Mouse (Mus musculus) hindbrain, embryonic 14.5 days (tissue): ENCODE measurements at regions not wholly inside any gene's neighbourhood (a gene's known extent, or its start where the extent isn't known, plus 50 kb on each side); places are given as distances from the start of the nearest gene placed in this dataset.

Source experiments
- ATAC-seq: fragments of 200-750 bp; cut with Nextera tagmentation; 2 replicates; pipeline ENCODE4 v1.8.0; 2017; ENCODE audit warnings: moderate number of reproducible peaks, mild to moderate bottlenecking, moderate TSS enrichment, moderate library complexity; ENCODE audit not compliant: low FRiP score
- DNase-seq: peaks from one replicate; pipeline ENCODE4 v3.0.0-alpha.2; 2015; ENCODE audit warnings: low spot score
- H3K27ac ChIP-seq: fragments of 300-500 bp; sonication (generic); 2 replicates; pipeline ENCODE4 v1.5.1; 2014; ENCODE audit warnings: mild to moderate bottlenecking, moderate library complexity
- H3K27me3 ChIP-seq: fragments of 300-500 bp; sonication (generic); 2 replicates; pipeline ENCODE4 v1.6.1; 2014; ENCODE audit warnings: mild to moderate bottlenecking, low read length, mixed read lengths; ENCODE audit not compliant: control insufficient read depth, insufficient read depth
- H3K36me3 ChIP-seq: fragments of 300-500 bp; sonication (generic); replicated peaks from 2 replicates; pipeline ENCODE4 v1.6.1; 2014; ENCODE audit not compliant: control insufficient read depth, insufficient read depth
- H3K4me1 ChIP-seq: fragments of 300-500 bp; sonication (generic); replicated peaks from 2 replicates; pipeline ENCODE4 v1.6.1; 2014; ENCODE audit warnings: antibody characterized with exemption, low read length, mixed read lengths; ENCODE audit not compliant: control insufficient read depth, insufficient read depth
- H3K4me2 ChIP-seq: fragments of 300-500 bp; sonication (generic); replicated peaks from 2 replicates; pipeline ENCODE4 v1.6.1; 2014; ENCODE audit warnings: mild to moderate bottlenecking, moderate library complexity
- H3K4me3 ChIP-seq: fragments of 300-500 bp; sonication (generic); replicated peaks from 2 replicates; pipeline ENCODE4 v1.5.1; 2014; ENCODE audit warnings: mild to moderate bottlenecking, low read length
- H3K9ac ChIP-seq: fragments of 300-500 bp; sonication (generic); 2 replicates; pipeline ENCODE4 v1.6.1; 2014
- H3K9me3 ChIP-seq: fragments of 300-500 bp; sonication (generic); 2 replicates; pipeline ENCODE4 v1.6.1; 2016; ENCODE audit warnings: low read length; ENCODE audit not compliant: control insufficient read depth
- WGBS: fragments of 180-500 bp; shearing (Covaris S2); extraction: QIAGEN DNeasy Blood & Tissue Kit; methylation state at CpG from one replicate; pipeline ENCODE4 v1.1.7; 2014; 5-methylcytosine and 5-hydroxymethylcytosine counted together

GRCm38 (mm10) chr10:111385561-111385960, 87.1 kb downstream of the Bbs10 start:
- H3K36me3 ChIP-seq: no peaks in the 10 kb centered on the region

GRCm38 (mm10) chr10:111387869-111388538, 85.0 kb upstream of the Nap1l1 start:
- Histone ChIP-seq H3K27me3 (no peaks in the 10 kb centered on the region), H3K27ac (no peak overlapping the region), H3K9ac (no peak overlapping the region), H3K4me2 (peak overlapping the region; percentile 32), H3K9me3 (no peaks in the 10 kb centered on the region), H3K4me1 (0 out of 2 replicates have a peak, but pooled peaks cover 6% of the 10 kb centered on the region), H3K36me3 (no peaks in the 10 kb centered on the region), H3K4me3 (0 out of 2 replicates have a peak overlapping the region, but pooled peaks have one; percentile 5)
- WGBS: 44% methylated on average over 18 of the region's 18 CpGs
- peak; percentile 35; the same call in 1 of the 2 replicates for ATAC-seq
- DNase-seq: no peak

More at GRCm38 (mm10) chr10:111385561-111385960, 87.1 kb downstream of the Bbs10 start:
- no peaks in the 10 kb centered on the region for H3K9me3 ChIP-seq
- H3K4me1 ChIP-seq: 0 out of 2 replicates have a peak, but pooled peaks cover 6% of the 10 kb centered on the region
- no peak overlapping the region for H3K4me2 ChIP-seq
- H3K4me3 ChIP-seq: no peak overlapping the region
- no peak overlapping the region for H3K27ac ChIP-seq
- no peaks in the 10 kb centered on the region for H3K27me3 ChIP-seq
- ATAC-seq (no peak), DNase-seq (no peak)
- H3K9ac ChIP-seq: no peak overlapping the region
- 90% methylated on average over 9 of the region's 9 CpGs for WGBS

- no peak overlapping the region for H3K9ac ChIP-seq
- ATAC-seq (no peak), DNase-seq (no peak)
- 0 out of 2 replicates have a peak, but pooled peaks cover 6% of the 10 kb centered on the region for H3K4me1 ChIP-seq
- no peak overlapping the region for H3K4me3 ChIP-seq
- no peaks in the 10 kb centered on the region for H3K36me3 ChIP-seq
- peak overlapping the region; percentile 32; the same call in 1 of the 2 replicates for H3K4me2 ChIP-seq
- no peaks in the 10 kb centered on the region for H3K9me3 ChIP-seq
- no peak overlapping the region for H3K27ac ChIP-seq
- WGBS: 83% methylated on average over 12 of the region's 12 CpGs
- H3K27me3 ChIP-seq: no peaks in the 10 kb centered on the region
These were observed 84.3 kb upstream of the Nap1l1 start for GRCm38 (mm10) chr10:111388545-111389320.

GRCm38 (mm10) chr10:111389890-111390289, 83.1 kb upstream of the Nap1l1 start:
- Histone ChIP-seq H3K27me3 (no peaks in the 10 kb centered on the region), H3K4me3 (no peak overlapping the region), H3K9me3 (no peaks in the 10 kb centered on the region), H3K9ac (no peak overlapping the region), H3K4me1 (0 out of 2 replicates have a peak, but pooled peaks cover 6% of the 10 kb centered on the region), H3K36me3 (no peaks in the 10 kb centered on the region), H3K27ac (no peak overlapping the region), H3K4me2 (no peak overlapping the region; the same call in 1 of the 2 replicates)
- ATAC-seq: peak; percentile 63; the same call in 1 of the 2 replicates
- WGBS: 60% methylated on average over 9 of the region's 9 CpGs
- DNase-seq: peak; percentile 63

- Histone ChIP-seq H3K27me3 (no peaks in the 10 kb centered on the region), H3K4me3 (no peak overlapping the region), H3K36me3 (no peaks in the 10 kb centered on the region), H3K9ac (no peak overlapping the region), H3K4me2 (no peak overlapping the region), H3K9me3 (no peaks in the 10 kb centered on the region), H3K4me1 (no peaks in the 10 kb centered on the region), H3K27ac (no peak overlapping the region)
- ATAC-seq (no peak), DNase-seq (no peak)
- 95% methylated on average over 9 of the region's 9 CpGs for WGBS
These were observed 78.6 kb upstream of the Nap1l1 start for GRCm38 (mm10) chr10:111394421-111394820.

GRCm38 (mm10) chr10:111405071-111405470, 68.0 kb upstream of the Nap1l1 start:
- no peak overlapping the region for H3K27ac ChIP-seq

GRCm38 (mm10) chr10:111408887-111409286, 64.1 kb upstream of the Nap1l1 start:
- WGBS: 89% methylated on average over 3 of the region's 3 CpGs
- no peaks in the 10 kb centered on the region for H3K27me3 ChIP-seq
- H3K4me3 ChIP-seq: no peak overlapping the region
- H3K4me2 ChIP-seq: no peak overlapping the region
- no peaks in the 10 kb centered on the region for H3K9me3 ChIP-seq
- ATAC-seq: no peak
- no peaks in the 10 kb centered on the region for H3K4me1 ChIP-seq
- no peak overlapping the region for H3K9ac ChIP-seq
- no peaks in the 10 kb centered on the region for H3K36me3 ChIP-seq
- DNase-seq: no peak
- no peak overlapping the region for H3K27ac ChIP-seq

More at GRCm38 (mm10) chr10:111405071-111405470, 68.0 kb upstream of the Nap1l1 start:
- Histone ChIP-seq H3K27me3 (no peaks in the 10 kb centered on the region), H3K9me3 (no peaks in the 10 kb centered on the region), H3K4me3 (no peak overlapping the region), H3K9ac (no peak overlapping the region), H3K4me1 (no peaks in the 10 kb centered on the region), H3K4me2 (no peak overlapping the region), H3K36me3 (no peaks in the 10 kb centered on the region)
- DNase-seq (no peak), ATAC-seq (no peak)
- 91% methylated on average over 6 of the region's 6 CpGs for WGBS

GRCm38 (mm10) chr10:111409497-111409896, 63.5 kb upstream of the Nap1l1 start:
- H3K9ac ChIP-seq: no peak overlapping the region
- H3K27ac ChIP-seq: no peak overlapping the region
- H3K4me1 ChIP-seq: no peaks in the 10 kb centered on the region
- no peaks in the 10 kb centered on the region for H3K9me3 ChIP-seq
- H3K4me3 ChIP-seq: no peak overlapping the region
- H3K4me2 ChIP-seq: no peak overlapping the region
- no peaks in the 10 kb centered on the region for H3K27me3 ChIP-seq
- ATAC-seq (no peak), DNase-seq (no peak)
- WGBS: 71% methylated on average over 5 of the region's 5 CpGs
- no peaks in the 10 kb centered on the region for H3K36me3 ChIP-seq

- ATAC-seq: no peak
- Histone ChIP-seq H3K27ac (no peak overlapping the region), H3K9ac (no peak overlapping the region), H3K9me3 (no peaks in the 10 kb centered on the region), H3K27me3 (no peaks in the 10 kb centered on the region), H3K4me3 (no peak overlapping the region), H3K4me2 (no peak overlapping the region), H3K4me1 (no peaks in the 10 kb centered on the region), H3K36me3 (no peaks in the 10 kb centered on the region)
- 59% methylated on average over 3 of the region's 3 CpGs for WGBS
- no peak for DNase-seq
These were observed 62.9 kb upstream of the Nap1l1 start for GRCm38 (mm10) chr10:111410121-111410520.
